Mouse (Mus musculus) testis, adult 2 months (tissue): ENCODE measurements at regions not wholly inside any gene's neighbourhood (a gene's known extent, or its start where the extent isn't known, plus 50 kb on each side); places are given as distances from the start of the nearest gene placed in this dataset.

Experiments used
- H3K27ac ChIP-seq: fragments of 200-500 bp; 2 replicates; pipeline ENCODE4 v1.5.1; 2012; ENCODE audit warnings: low read depth, low read length; ENCODE audit not compliant: control insufficient read depth, insufficient read depth
- H3K27me3 ChIP-seq: fragments of 200-500 bp; 2 replicates; pipeline ENCODE4 v1.6.1; 2012; ENCODE audit warnings: mild to moderate bottlenecking, low read length, moderate library complexity; ENCODE audit not compliant: control insufficient read depth, insufficient read depth
- H3K36me3 ChIP-seq: fragments of 200-500 bp; 2 replicates; pipeline ENCODE4 v1.6.1; 2012; ENCODE audit warnings: mild to moderate bottlenecking, low read length; ENCODE audit not compliant: control insufficient read depth, insufficient read depth
- H3K4me1 ChIP-seq: fragments of 200-500 bp; 2 replicates; pipeline ENCODE4 v1.6.1; 2012; ENCODE audit warnings: low read length; ENCODE audit not compliant: control insufficient read depth, insufficient read depth
- H3K4me3 ChIP-seq: fragments of 200-500 bp; 2 replicates; pipeline ENCODE4 v1.5.1; 2012; ENCODE audit warnings: low read depth, mild to moderate bottlenecking, low read length, moderate library complexity, mixed read lengths; ENCODE audit not compliant: control insufficient read depth
- CTCF ChIP-seq: fragments of 200-500 bp; IDR thresholded peaks from 2 replicates; pipeline ENCODE4 v1.5.1; 2012; ENCODE audit warnings: low read depth, mild to moderate bottlenecking, inconsistent platforms, low read length, moderate library complexity; ENCODE audit not compliant: control insufficient read depth, insufficient read depth, insufficient replicate concordance
- POLR2A ChIP-seq: fragments of 200-500 bp; IDR thresholded peaks from 2 replicates; pipeline ENCODE4 v1.6.1; 2012; ENCODE audit warnings: low read depth, mild to moderate bottlenecking, inconsistent platforms, low read length, moderate library complexity; ENCODE audit not compliant: control insufficient read depth

GRCm38 (mm10) chr13:107823342-107823741 lies 220.9 kb upstream of the Smim15 start:
- no peaks in the 10 kb centered on the region for H3K36me3 ChIP-seq
- no peak overlapping the region for H3K4me3 ChIP-seq
- H3K27ac ChIP-seq: no peak overlapping the region
- no peaks in the 10 kb centered on the region for H3K27me3 ChIP-seq
- TF ChIP-seq CTCF (no peak), POLR2A (no peak)
- no peaks in the 10 kb centered on the region for H3K4me1 ChIP-seq

- no peak overlapping the region for H3K27ac ChIP-seq
- no peak overlapping the region for H3K4me3 ChIP-seq
- H3K36me3 ChIP-seq: no peaks in the 10 kb centered on the region
- TF ChIP-seq POLR2A (no peak), CTCF (no peak)
- no peaks in the 10 kb centered on the region for H3K4me1 ChIP-seq
- H3K27me3 ChIP-seq: no peaks in the 10 kb centered on the region
Measured at GRCm38 (mm10) chr13:107822198-107822597, 222.0 kb upstream of the Smim15 start.

- Histone ChIP-seq H3K27ac (no peak overlapping the region), H3K27me3 (no peaks in the 10 kb centered on the region), H3K4me3 (no peak overlapping the region), H3K36me3 (no peaks in the 10 kb centered on the region), H3K4me1 (no peaks in the 10 kb centered on the region)
- TF ChIP-seq POLR2A: no peak
- no peak for TF ChIP-seq CTCF
Measured at GRCm38 (mm10) chr13:107813562-107814161, 230.6 kb upstream of the Smim15 start.

GRCm38 (mm10) chr13:107812014-107812413 lies 232.2 kb upstream of the Smim15 start:
- no peak overlapping the region for H3K27ac ChIP-seq
- no peak overlapping the region for H3K4me3 ChIP-seq
- H3K4me1 ChIP-seq: no peaks in the 10 kb centered on the region
- TF ChIP-seq CTCF: no peak
- TF ChIP-seq POLR2A: no peak
- H3K27me3 ChIP-seq: no peaks in the 10 kb centered on the region
- H3K36me3 ChIP-seq: no peaks in the 10 kb centered on the region

- Histone ChIP-seq H3K27me3 (no peaks in the 10 kb centered on the region), H3K4me3 (no peak overlapping the region), H3K27ac (no peak overlapping the region), H3K36me3 (no peaks in the 10 kb centered on the region), H3K4me1 (no peaks in the 10 kb centered on the region)
- TF ChIP-seq CTCF (no peak), POLR2A (no peak)
Measured at GRCm38 (mm10) chr13:107810802-107811192, 233.4 kb upstream of the Smim15 start.

- Histone ChIP-seq H3K27ac (no peak overlapping the region), H3K27me3 (no peaks in the 10 kb centered on the region), H3K4me3 (no peak overlapping the region), H3K4me1 (no peaks in the 10 kb centered on the region), H3K36me3 (no peaks in the 10 kb centered on the region)
- TF ChIP-seq CTCF: no peak
- no peak for TF ChIP-seq POLR2A
Measured at GRCm38 (mm10) chr13:107810060-107810801, 234.0 kb upstream of the Smim15 start.

- H3K27ac ChIP-seq: no peak overlapping the region
- TF ChIP-seq POLR2A (no peak), CTCF (no peak)
Measured at GRCm38 (mm10) chr13:107808961-107809360, 235.3 kb upstream of the Smim15 start.

GRCm38 (mm10) chr13:107804418-107804817 lies 239.8 kb upstream of the Smim15 start:
- H3K27me3 ChIP-seq: no peaks in the 10 kb centered on the region
- no peaks in the 10 kb centered on the region for H3K36me3 ChIP-seq
- no peak for TF ChIP-seq CTCF
- TF ChIP-seq POLR2A: no peak
- no peak overlapping the region for H3K4me3 ChIP-seq
- no peak overlapping the region for H3K27ac ChIP-seq
- no peaks in the 10 kb centered on the region for H3K4me1 ChIP-seq

More at GRCm38 (mm10) chr13:107808961-107809360, 235.3 kb upstream of the Smim15 start:
- Histone ChIP-seq H3K36me3 (no peaks in the 10 kb centered on the region), H3K27me3 (no peaks in the 10 kb centered on the region), H3K4me1 (no peaks in the 10 kb centered on the region), H3K4me3 (no peak overlapping the region)
